Mouse (Mus musculus): ENCODE data around the gene Noc3l. TPM values are rescaled to one million over a fixed set of nuclear protein-coding genes. Genes with fewer than 3 reads are reported as not detected.
A peak's percentile ranks its signal among the peaks of the same experiment; 100 is the strongest.

Gene Noc3l
- 10 to 100 TPM; 11.8 to 14.1 (median 12.6) TPM for total RNA-seq (2022)

GRCm38 (mm10) chr19:38818766-38819426, at the start of gene Noc3l:
Gene Noc3l (minus strand): TSS chr19:38819237.
- peak; percentile 85 to 94 for DNase-seq (ENCODE audit: low spot score in 2 of 2)

DNA sequence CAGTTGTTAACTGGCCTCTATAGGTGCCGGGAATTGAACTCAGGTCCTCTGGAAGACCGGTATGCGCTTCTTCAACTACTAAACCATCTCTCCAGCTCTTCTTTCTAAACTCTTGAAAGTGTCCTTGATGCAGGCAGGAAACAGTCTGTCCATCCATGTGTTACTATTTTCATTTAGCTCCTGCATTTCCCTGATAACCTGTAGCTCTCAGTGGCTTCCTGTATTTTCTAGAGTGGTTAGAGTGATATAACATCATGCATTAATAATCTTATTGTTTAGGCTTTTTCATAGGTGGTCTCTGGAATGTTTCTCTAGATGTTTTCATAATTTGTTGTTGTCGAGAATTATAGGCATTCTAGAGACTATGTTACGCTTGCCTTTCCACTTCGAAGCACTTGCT, 43.5 kb upstream of the Noc3l start:
- no peak for DNase-seq (ENCODE audit: low spot score in 2 of 2)

DNA sequence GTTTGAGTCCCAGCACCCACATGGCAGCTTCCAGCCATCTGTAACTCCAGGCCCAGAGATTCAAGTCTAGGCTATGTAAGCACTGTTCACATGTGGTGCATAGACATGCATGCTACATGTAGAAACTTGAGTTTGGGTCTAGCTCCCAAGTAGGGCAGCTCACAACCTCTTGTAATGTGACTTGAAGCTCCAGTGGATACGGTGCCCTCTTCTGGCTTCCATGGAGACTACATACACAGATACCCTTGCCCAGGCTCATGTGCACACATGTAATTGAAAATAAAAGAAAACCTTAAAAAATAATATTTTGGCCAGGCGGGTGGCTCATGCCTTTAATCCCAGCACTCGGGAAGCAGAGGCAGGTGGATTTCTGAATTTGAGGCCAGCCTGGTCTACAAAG, 39.2 kb upstream of the Noc3l start:
- no peak for DNase-seq (ENCODE audit: low spot score in 2 of 2)

DNA sequence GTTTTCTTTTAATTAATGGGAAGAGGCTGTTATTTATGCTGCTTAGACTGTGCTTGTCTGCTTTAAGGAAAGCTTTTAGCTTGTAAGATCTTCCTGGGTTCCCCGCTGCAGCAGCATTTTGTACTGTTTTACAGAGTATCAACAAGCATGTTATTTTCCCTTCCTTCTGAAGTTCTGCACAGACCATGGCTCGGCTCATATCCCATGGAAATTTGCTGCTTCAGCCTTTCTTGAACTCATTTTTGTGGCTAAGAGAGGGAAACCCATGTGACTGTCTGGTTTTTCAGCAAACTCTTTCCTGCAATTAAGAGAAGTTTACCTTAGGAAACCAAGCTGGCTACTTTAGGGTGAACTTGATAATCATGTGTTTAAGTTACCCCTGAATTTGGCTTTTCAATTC, 27.3 kb upstream of the Noc3l start:
- no peak for DNase-seq (ENCODE audit: low spot score in 2 of 2)

DNA sequence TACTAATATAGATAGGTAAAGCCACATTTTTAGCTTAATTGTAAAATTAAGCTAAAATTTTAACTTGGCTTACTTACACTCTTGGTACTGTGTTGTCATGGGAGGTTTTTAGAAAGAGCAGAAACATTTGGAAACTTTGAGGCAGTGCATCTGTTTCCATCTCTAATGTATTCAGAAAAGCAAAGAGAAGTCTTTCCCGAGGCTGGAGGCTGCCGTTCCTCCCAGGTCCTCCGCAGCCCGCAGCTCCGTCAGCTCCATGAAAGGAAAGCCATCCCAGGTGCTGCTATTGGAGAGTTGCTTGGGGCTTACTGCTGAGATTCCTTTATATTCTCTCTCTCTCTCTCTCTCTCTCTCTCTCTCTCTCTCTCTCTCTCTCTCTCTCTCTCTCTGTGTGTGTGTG, 25.8 kb upstream of the Noc3l start:
- no peak for DNase-seq (ENCODE audit: low spot score in 2 of 2)

GRCm38 (mm10) chr19:38837171-38837641, 18.2 kb upstream of the Noc3l start:
- DNase-seq (ENCODE audit: low spot score in 2 of 2), result peak; percentile 18 to 26

GRCm38 (mm10) chr19:38836438-38837170, 17.6 kb upstream of the Noc3l start, which contains the start of gene Tbc1d12:
Gene Tbc1d12 (plus strand): TSS chr19:38836579.
- peak; percentile 72 to 81 for DNase-seq (ENCODE audit: low spot score in 2 of 2)

DNA sequence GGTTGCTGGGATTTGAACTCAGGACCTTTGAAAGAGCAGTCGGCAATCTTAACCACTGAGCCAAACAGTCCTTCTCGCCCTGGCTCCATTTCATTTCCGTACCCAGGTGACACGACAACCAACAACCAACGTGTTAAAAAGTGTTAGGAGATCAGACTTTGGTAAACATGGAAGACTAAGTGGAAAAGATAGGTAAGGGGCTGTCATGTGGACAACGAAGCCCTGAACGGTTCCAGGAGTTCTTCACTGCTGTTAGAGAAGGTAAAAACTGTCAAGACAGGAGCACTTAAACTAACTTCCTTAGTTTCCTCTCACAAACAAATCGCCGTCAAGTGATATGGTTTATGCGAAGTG, 17.0 kb upstream of the Noc3l start:
- DNase-seq (ENCODE audit: low spot score in 2 of 2), result no peak

DNA sequence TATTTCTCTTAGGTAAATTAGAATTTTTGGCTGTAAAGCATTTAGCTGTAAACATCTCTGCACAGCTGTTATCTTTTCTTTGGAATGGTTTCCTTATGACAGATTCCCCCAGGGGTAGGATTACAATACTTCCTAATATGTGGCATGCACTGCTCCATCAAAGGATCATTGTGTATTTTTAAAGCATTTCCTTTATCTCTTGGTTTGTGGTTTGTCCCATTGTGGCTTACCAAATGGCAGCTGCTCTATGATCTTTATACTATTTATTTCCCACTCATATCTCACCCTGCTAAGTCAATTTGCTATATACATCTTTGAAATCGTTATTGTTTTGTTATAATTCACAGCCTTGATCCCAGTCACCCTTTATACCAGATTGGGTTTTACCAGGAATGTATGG, 14.2 kb upstream of the Noc3l start:
- no peak for DNase-seq (ENCODE audit: low spot score in 2 of 2)

- DNase-seq (ENCODE audit: low spot score in 2 of 2), result no peak
These were observed 1.3 kb upstream of the Noc3l start for GRCm38 (mm10) chr19:38820186-38820804.

DNA sequence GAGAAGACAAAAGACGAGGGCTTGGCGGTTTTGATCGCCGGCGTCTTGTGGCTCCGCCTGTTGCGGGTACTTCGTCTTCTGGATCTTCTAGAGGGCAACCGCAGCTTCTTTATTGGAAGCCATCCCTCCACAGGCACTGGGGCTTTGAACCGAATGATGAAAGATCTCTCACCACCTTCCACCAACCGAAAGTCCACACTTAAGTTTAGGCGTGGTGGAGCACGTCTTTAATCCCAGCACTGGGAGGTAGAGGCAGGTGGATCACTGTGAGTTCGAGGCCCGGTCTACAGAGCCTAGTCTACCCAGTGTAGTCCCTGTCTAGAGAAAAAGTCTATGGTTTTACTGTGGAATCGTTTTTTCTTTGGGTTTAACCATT, 378 bp upstream of the Noc3l start:
- DNase-seq (ENCODE audit: low spot score in 2 of 2), result no peak

DNA sequence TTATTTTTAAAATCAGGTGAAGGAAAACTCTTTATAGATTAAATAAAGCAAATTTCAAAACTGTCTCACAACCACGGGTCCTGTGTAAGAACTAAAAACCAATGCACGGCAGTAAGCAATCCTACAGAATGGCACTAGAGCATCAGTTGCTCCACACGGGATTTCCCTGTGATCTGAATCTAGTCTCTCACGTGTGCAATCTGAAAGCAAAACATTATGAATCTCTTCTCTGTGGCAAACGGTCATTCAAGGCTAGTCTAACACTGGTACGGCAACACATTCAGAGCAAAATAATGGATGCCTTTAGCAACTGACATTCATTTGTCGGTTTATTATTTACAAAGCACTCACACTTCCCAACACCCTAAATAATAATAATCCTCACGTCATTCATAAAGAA, 846 bp downstream of the Noc3l start:
- DNase-seq (ENCODE audit: low spot score in 2 of 2), result no peak

DNA sequence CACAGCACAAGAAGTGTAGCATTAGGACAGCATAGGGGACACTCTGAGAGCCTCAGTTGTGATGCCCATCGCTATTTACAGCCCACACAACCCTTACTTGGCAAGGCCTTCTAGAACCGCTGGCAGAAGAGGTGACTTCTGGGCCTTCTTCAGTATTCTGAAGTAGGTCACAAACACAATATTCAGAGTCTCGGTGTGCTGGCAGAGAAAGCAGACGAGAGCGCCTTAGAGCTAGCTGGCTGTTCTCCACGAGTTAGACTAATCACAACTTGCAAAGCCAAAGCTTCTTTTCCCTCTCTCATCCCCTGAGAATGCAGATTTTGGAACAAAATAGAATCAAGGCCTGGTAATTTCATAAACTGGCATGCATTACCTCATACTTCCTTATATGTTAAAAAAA, 20.2 kb downstream of the Noc3l start:
- DNase-seq (ENCODE audit: low spot score in 2 of 2), result no peak

DNA sequence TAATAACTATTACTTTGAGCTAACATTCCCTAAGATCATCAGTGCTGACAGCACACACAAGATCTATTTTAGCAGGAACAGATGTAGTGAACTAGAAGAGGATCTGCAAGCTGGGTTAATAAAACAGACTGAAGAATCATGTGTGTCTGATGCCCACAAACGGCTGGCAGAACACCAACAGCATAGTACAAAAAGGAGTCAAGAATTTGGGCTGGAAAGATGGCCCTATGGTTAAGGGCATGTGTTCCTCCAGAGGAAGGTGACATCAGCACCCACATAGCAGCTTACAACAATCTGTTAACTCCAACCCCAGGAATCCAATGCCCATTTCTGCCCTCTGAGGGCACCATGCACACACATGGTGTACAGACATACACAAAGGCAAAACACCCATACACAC, 20.7 kb downstream of the Noc3l start:
- DNase-seq (ENCODE audit: low spot score in 2 of 2), result peak in 1 of 2 experiments; percentile 36

- DNase-seq (ENCODE audit: low spot score in 2 of 2), result no peak
These were observed 22.5 kb downstream of the Noc3l start for GRCm38 (mm10) chr19:38796546-38796945.

GRCm38 (mm10) chr19:38793563-38794045, 25.4 kb downstream of the Noc3l start:
- no peak for DNase-seq (ENCODE audit: low spot score in 2 of 2)

DNA sequence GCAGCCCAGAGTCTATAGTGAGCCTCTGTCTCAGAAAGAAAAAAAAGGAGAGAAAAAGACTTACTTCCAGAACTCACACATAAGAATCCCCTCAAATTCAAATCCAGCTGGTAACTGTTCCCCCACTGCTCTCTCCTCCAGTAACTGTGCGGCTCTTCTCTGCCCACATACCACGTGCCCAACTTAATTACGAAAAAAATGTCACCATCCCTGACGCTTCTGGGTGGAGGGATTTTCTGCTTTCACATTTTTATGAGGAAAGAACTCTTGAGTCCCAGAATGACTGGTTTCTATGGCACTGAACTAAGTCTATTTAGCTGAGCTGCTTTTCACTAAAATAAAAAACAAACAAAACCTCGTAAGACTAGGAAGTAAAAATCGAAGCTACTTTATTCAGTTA, 31.3 kb downstream of the Noc3l start:
- no peak for DNase-seq (ENCODE audit: low spot score in 2 of 2)

DNA sequence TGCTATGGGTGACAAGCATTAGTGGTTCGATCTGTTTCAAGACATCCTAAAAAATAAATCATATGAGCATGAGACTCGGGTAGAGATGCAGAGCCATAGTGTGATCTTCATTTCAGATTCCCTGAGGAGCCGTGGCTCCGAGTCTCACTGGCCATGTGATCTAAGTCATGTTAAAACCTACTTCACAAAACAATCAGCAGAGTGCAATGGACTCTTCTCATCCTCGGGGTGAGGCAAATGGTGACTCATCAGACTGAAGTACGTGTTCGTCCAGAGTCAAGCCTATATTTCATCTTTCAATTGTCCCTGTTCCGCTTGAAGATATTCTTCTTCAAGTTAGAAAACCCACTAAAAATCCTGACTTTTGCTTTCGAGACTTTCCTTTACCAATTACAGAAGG, 35.5 kb downstream of the Noc3l start:
- no peak for DNase-seq (ENCODE audit: low spot score in 2 of 2)

- DNase-seq (ENCODE audit: low spot score in 2 of 2), result peak in 1 of 2 experiments; percentile 31
These were observed 40.2 kb downstream of the Noc3l start for GRCm38 (mm10) chr19:38778805-38779204.

DNA sequence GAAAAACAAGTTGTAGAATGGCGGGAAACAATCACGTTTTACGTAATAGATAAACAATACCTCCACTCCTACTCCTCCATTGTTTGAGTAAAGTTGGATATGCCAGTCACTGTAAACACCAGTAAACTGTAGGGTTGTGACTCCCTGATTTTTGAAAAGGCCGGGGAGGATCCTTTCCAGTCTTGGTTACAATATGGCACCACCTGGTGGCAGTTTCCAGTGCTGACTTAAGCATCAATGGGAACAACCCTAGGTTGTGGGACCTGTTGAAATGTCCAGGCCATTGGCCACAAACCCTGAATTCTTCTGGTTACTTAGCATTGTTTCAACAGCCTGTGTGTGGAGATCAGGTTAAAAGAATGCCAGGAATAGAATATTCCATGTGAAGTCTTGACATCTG, 43.5 kb downstream of the Noc3l start:
- peak in 1 of 2 experiments; percentile 10 for DNase-seq (ENCODE audit: low spot score in 2 of 2)

DNA sequence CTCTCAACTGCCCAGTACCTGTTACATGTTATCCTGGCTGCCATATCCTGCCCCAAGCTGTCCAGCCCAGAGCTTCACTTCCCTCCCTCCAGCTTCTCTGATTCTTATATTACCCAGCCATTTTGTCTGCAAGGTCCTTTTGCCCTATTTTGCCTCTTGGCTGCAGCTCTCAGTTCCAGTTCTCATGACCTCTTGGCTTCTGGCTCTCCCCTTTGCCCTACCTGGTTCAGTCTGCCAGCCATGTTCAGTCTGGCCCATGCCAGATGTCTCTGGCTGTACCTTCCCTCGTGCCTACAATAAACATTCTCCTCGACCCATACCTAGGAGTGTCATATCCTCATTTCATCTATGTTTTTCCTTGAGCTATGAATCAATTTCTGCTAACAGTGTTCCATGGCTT, 52.7 kb downstream of the Noc3l start:
- no peak for DNase-seq (ENCODE audit: low spot score in 2 of 2)

GRCm38 (mm10) chr19:38760441-38760840, 58.6 kb downstream of the Noc3l start:
- no peak for DNase-seq (ENCODE audit: low spot score in 2 of 2)
